Mouse (Mus musculus): ENCODE results near the gene Pxt1. TPM values are rescaled to one million over a fixed set of nuclear protein-coding genes. Genes with fewer than 3 reads are reported as not detected.

Gene Pxt1
- polyA plus RNA-seq, 1 experiment from 2014 or later, result not detected

- no peak for ATAC-seq (ENCODE audit: insufficient number of reproducible peaks, low FRiP score, low TSS enrichment, low read depth)
- Histone ChIP-seq H3K27me3 (peaks cover 11% of the 10 kb centered on the region; the same call in 1 of the 2 replicates), H3K9me3 (no peaks in the 10 kb centered on the region), H3K4me1 (peaks cover 13% of the 10 kb centered on the region), H3K27ac (no peak overlapping the region), H3K9ac (no peak overlapping the region), H3K4me3 (no peak overlapping the region), H3K4me2 (no peak overlapping the region), H3K36me3 (no peaks in the 10 kb centered on the region)
- 75% methylated on average over 7 of the region's 7 CpGs for WGBS
These were observed 35.7 kb downstream of the Pxt1 start for GRCm38 (mm10) chr17:28907959-28908358.

GRCm38 (mm10) chr17:28905377-28905916 lies 38.2 kb downstream of the Pxt1 start:
- ATAC-seq (ENCODE audit: insufficient number of reproducible peaks, low FRiP score, low TSS enrichment, low read depth), result no peak
- 62% methylated on average over 13 of the region's 13 CpGs for WGBS

GRCm38 (mm10) chr17:28904546-28905376 lies 38.9 kb downstream of the Pxt1 start:
- Histone ChIP-seq H3K36me3 (no peaks in the 10 kb centered on the region), H3K27me3 (peaks cover 8% of the 10 kb centered on the region; the same call in 1 of the 2 replicates), H3K27ac (no peak overlapping the region), H3K9me3 (no peaks in the 10 kb centered on the region), H3K4me3 (no peak overlapping the region), H3K4me2 (no peak overlapping the region), H3K9ac (no peak overlapping the region), H3K4me1 (peaks cover 13% of the 10 kb centered on the region)
- ATAC-seq (ENCODE audit: insufficient number of reproducible peaks, low FRiP score, low TSS enrichment, low read depth), result no peak
- 25% methylated on average over 23 of the region's 23 CpGs for WGBS

More at GRCm38 (mm10) chr17:28905377-28905916, 38.2 kb downstream of the Pxt1 start:
- H3K36me3 ChIP-seq, result no peaks in the 10 kb centered on the region
- no peak overlapping the region for H3K4me3 ChIP-seq
- no peak overlapping the region for H3K9ac ChIP-seq
- peaks cover 11% of the 10 kb centered on the region; the same call in 1 of the 2 replicates for H3K27me3 ChIP-seq
- H3K9me3 ChIP-seq, result no peaks in the 10 kb centered on the region
- no peak overlapping the region for H3K27ac ChIP-seq
- peaks cover 13% of the 10 kb centered on the region for H3K4me1 ChIP-seq
- no peak overlapping the region for H3K4me2 ChIP-seq

- Histone ChIP-seq H3K36me3 (no peaks in the 10 kb centered on the region), H3K27ac (no peak overlapping the region), H3K4me3 (no peak overlapping the region), H3K9me3 (no peaks in the 10 kb centered on the region), H3K4me1 (peaks cover 11% of the 10 kb centered on the region; the same call in 1 of the 2 replicates), H3K4me2 (no peak overlapping the region), H3K27me3 (no peaks in the 10 kb centered on the region), H3K9ac (no peak overlapping the region)
- 62% methylated on average over 4 of the region's 4 CpGs for WGBS
- no peak for ATAC-seq (ENCODE audit: insufficient number of reproducible peaks, low FRiP score, low TSS enrichment, low read depth)
These were observed 42.1 kb downstream of the Pxt1 start for GRCm38 (mm10) chr17:28901559-28901958.

- ATAC-seq (ENCODE audit: insufficient number of reproducible peaks, low FRiP score, low TSS enrichment, low read depth), result no peak
- Histone ChIP-seq H3K9me3 (no peaks in the 10 kb centered on the region), H3K27me3 (no peaks in the 10 kb centered on the region), H3K4me3 (no peak overlapping the region), H3K27ac (no peak overlapping the region), H3K36me3 (no peaks in the 10 kb centered on the region), H3K4me2 (no peak overlapping the region), H3K4me1 (0 out of 2 replicates have a peak, but pooled peaks cover 4% of the 10 kb centered on the region), H3K9ac (no peak overlapping the region)
- WGBS, result 59% methylated on average over 19 of the region's 19 CpGs
These were observed 44.2 kb downstream of the Pxt1 start for GRCm38 (mm10) chr17:28899427-28899826.

GRCm38 (mm10) chr17:28898249-28898648 lies 45.4 kb downstream of the Pxt1 start:
- Histone ChIP-seq H3K4me1 (0 out of 2 replicates have a peak, but pooled peaks cover 4% of the 10 kb centered on the region), H3K9me3 (no peaks in the 10 kb centered on the region), H3K4me3 (no peak overlapping the region), H3K9ac (no peak overlapping the region), H3K27me3 (no peaks in the 10 kb centered on the region), H3K36me3 (no peaks in the 10 kb centered on the region), H3K27ac (no peak overlapping the region), H3K4me2 (no peak overlapping the region)
- ATAC-seq (ENCODE audit: insufficient number of reproducible peaks, low FRiP score, low TSS enrichment, low read depth), result no peak
- 70% methylated on average over 5 of the region's 5 CpGs for WGBS

GRCm38 (mm10) chr17:28897817-28898216 lies 45.8 kb downstream of the Pxt1 start:
- no peaks in the 10 kb centered on the region for H3K36me3 ChIP-seq
- H3K4me2 ChIP-seq, result no peak overlapping the region
- no peaks in the 10 kb centered on the region for H3K27me3 ChIP-seq
- H3K9me3 ChIP-seq, result no peaks in the 10 kb centered on the region
- no peak overlapping the region for H3K9ac ChIP-seq
- H3K4me1 ChIP-seq, result 0 out of 2 replicates have a peak, but pooled peaks cover 4% of the 10 kb centered on the region
- ATAC-seq (ENCODE audit: insufficient number of reproducible peaks, low FRiP score, low TSS enrichment, low read depth), result no peak
- H3K27ac ChIP-seq, result no peak overlapping the region
- H3K4me3 ChIP-seq, result no peak overlapping the region
- 71% methylated on average over 5 of the region's 5 CpGs for WGBS

GRCm38 (mm10) chr17:28896095-28896780 lies 47.4 kb downstream of the Pxt1 start:
- 91% methylated on average over 11 of the region's 11 CpGs for WGBS

GRCm38 (mm10) chr17:28895217-28895875 lies 48.3 kb downstream of the Pxt1 start:
- ATAC-seq (ENCODE audit: insufficient number of reproducible peaks, low FRiP score, low TSS enrichment, low read depth), result no peak
- 95% methylated on average over 21 of the region's 21 CpGs for WGBS
- H3K27ac ChIP-seq, result no peak overlapping the region
- H3K36me3 ChIP-seq, result no peaks in the 10 kb centered on the region
- H3K4me3 ChIP-seq, result no peak overlapping the region
- H3K4me1 ChIP-seq, result 0 out of 2 replicates have a peak, but pooled peaks cover 4% of the 10 kb centered on the region
- no peaks in the 10 kb centered on the region for H3K9me3 ChIP-seq
- no peaks in the 10 kb centered on the region for H3K27me3 ChIP-seq
- H3K4me2 ChIP-seq, result no peak overlapping the region
- no peak overlapping the region for H3K9ac ChIP-seq

More at GRCm38 (mm10) chr17:28896095-28896780, 47.4 kb downstream of the Pxt1 start:
- Histone ChIP-seq H3K4me2 (no peak overlapping the region), H3K27me3 (no peaks in the 10 kb centered on the region), H3K4me3 (no peak overlapping the region), H3K9me3 (no peaks in the 10 kb centered on the region), H3K9ac (no peak overlapping the region), H3K36me3 (no peaks in the 10 kb centered on the region), H3K4me1 (0 out of 2 replicates have a peak, but pooled peaks cover 4% of the 10 kb centered on the region), H3K27ac (no peak overlapping the region)
- ATAC-seq (ENCODE audit: insufficient number of reproducible peaks, low FRiP score, low TSS enrichment, low read depth), result no peak

- Histone ChIP-seq H3K9ac (no peak overlapping the region), H3K27ac (no peak overlapping the region), H3K4me3 (no peak overlapping the region), H3K4me1 (0 out of 2 replicates have a peak, but pooled peaks cover under 1% of the 10 kb centered on the region), H3K9me3 (no peaks in the 10 kb centered on the region), H3K4me2 (no peak overlapping the region), H3K36me3 (no peaks in the 10 kb centered on the region), H3K27me3 (no peaks in the 10 kb centered on the region)
- no peak for ATAC-seq (ENCODE audit: insufficient number of reproducible peaks, low FRiP score, low TSS enrichment, low read depth)
- WGBS, result 81% methylated on average over 11 of the region's 11 CpGs
These were observed 49.4 kb downstream of the Pxt1 start for GRCm38 (mm10) chr17:28894050-28894767.

- Histone ChIP-seq H3K27me3 (peaks cover 8% of the 10 kb centered on the region; the same call in 1 of the 2 replicates), H3K4me1 (no peaks in the 10 kb centered on the region; the same call in 1 of the 2 replicates), H3K4me2 (no peak overlapping the region), H3K4me3 (no peak overlapping the region), H3K9ac (no peak overlapping the region), H3K27ac (no peak overlapping the region), H3K36me3 (no peaks in the 10 kb centered on the region), H3K9me3 (no peaks in the 10 kb centered on the region)
- WGBS, result 79% methylated on average over 8 of the region's 8 CpGs
- ATAC-seq (ENCODE audit: insufficient number of reproducible peaks, low FRiP score, low TSS enrichment, low read depth), result no peak
These were observed 57.4 kb downstream of the Pxt1 start for GRCm38 (mm10) chr17:28886266-28886665.

Data from limb, embryonic 15.5 days (tissue).